In genomic region chr9:43719407-43719839, GRCm38 (mm10) we compare ENCODE assay signal across 11 mouse cellular contexts. TPM values are rescaled to one million over a fixed set of nuclear protein-coding genes. Genes with fewer than 3 reads are reported as not detected.
DNase-seq lines count a peak whose midpoint lies in the region; ATAC-seq lines count a peak whose summit lies in the region.
"Had no signal": no experiment of that assay in that cellular context is flagged by ENCODE, and none has a peak within 500 bp of the region (broad histone marks: within the 10 kb centered on the region; RNA-seq: fewer than 3 reads in every experiment).

No protein-coding gene starts in this region.

- H3K4me2 ChIP-seq in heart, embryonic 16.5 days (ENCODE audit: low read depth, low read length) = no peak overlapping the region
- H3K4me2 ChIP-seq in forebrain, embryonic 15.5 days (replicated peaks) = no peak overlapping the region
- H3K4me2 ChIP-seq: embryonic facial prominence, embryonic 12.5 days had no signal

- peak overlapping the region; percentile 49; the same call in 1 of the 2 replicates for H3K27ac ChIP-seq in heart, embryonic 16.5 days (ENCODE audit: low read length)
- no peak overlapping the region for H3K27ac ChIP-seq in forebrain, embryonic 15.5 days (replicated peaks)
- H3K27ac ChIP-seq: embryonic facial prominence, embryonic 12.5 days; midbrain, embryonic 10.5 days had no signal

- peak; percentile 55; the same call in 1 of the 2 replicates for ATAC-seq in heart, embryonic 16.5 days (replicated peaks; ENCODE audit: extremely low read depth, insufficient read depth, low FRiP score)
- ATAC-seq in activated CD4-positive, CD25-positive, alpha-beta regulatory T cell, adult 4 months = no peak
- no peak for ATAC-seq in forebrain, embryonic 15.5 days (replicated peaks)

- H3K4me3 ChIP-seq in heart, embryonic 16.5 days (ENCODE audit: low read length) = no peak overlapping the region
- H3K4me3 ChIP-seq in forebrain, embryonic 15.5 days = no peak overlapping the region
- H3K4me3 ChIP-seq: embryonic facial prominence, embryonic 12.5 days; midbrain, embryonic 10.5 days had no signal

- no peaks in the 10 kb centered on the region for H3K36me3 ChIP-seq in heart, embryonic 16.5 days (ENCODE audit: control insufficient read depth, insufficient read depth)
- no peaks in the 10 kb centered on the region for H3K36me3 ChIP-seq in forebrain, embryonic 15.5 days
- H3K36me3 ChIP-seq: embryonic facial prominence, embryonic 12.5 days; midbrain, embryonic 10.5 days had no signal

- no peak overlapping the region for H3K9ac ChIP-seq in heart, embryonic 16.5 days (ENCODE audit: low read length)
- no peak overlapping the region for H3K9ac ChIP-seq in forebrain, embryonic 15.5 days (replicated peaks)
- H3K9ac ChIP-seq: embryonic facial prominence, embryonic 12.5 days had no signal

- peaks cover 4% of the 10 kb centered on the region for H3K27me3 ChIP-seq in heart, embryonic 16.5 days (ENCODE audit: control insufficient read depth, insufficient read depth, low read length)
- H3K27me3 ChIP-seq in forebrain, embryonic 15.5 days = no peaks in the 10 kb centered on the region
- H3K27me3 ChIP-seq: embryonic facial prominence, embryonic 12.5 days had no signal

- no peaks in the 10 kb centered on the region for H3K9me3 ChIP-seq in heart, embryonic 16.5 days (replicated peaks; ENCODE audit: control insufficient read depth, low read length)
- no peaks in the 10 kb centered on the region for H3K9me3 ChIP-seq in forebrain, embryonic 15.5 days
- H3K9me3 ChIP-seq: embryonic facial prominence, embryonic 12.5 days; midbrain, embryonic 10.5 days had no signal

- peak; percentile 44 for DNase-seq in kidney, postnatal 10 days
- no peak for DNase-seq in kidney, adult 9 months
- DNase-seq in brain, adult 2 months (ENCODE audit: low read depth, low spot score) = peak; percentile 72
- peak; percentile 23 for DNase-seq in lung, postnatal 14 days
- no peak for DNase-seq in T-cell, adult 2 months (ENCODE audit: low spot score)
- DNase-seq: kidney, postnatal 25 days had no signal

- H3K4me1 ChIP-seq in heart, embryonic 16.5 days (ENCODE audit: control insufficient read depth, insufficient read depth, low read length) = no peaks in the 10 kb centered on the region
- no peaks in the 10 kb centered on the region for H3K4me1 ChIP-seq in forebrain, embryonic 15.5 days
- H3K4me1 ChIP-seq: embryonic facial prominence, embryonic 12.5 days had no signal

- 55% methylated on average over 4 of the region's 4 CpGs for WGBS in heart, embryonic 16.5 days
- 72% methylated on average over 4 of the region's 4 CpGs for WGBS in forebrain, embryonic 15.5 days

RNA-seq across cellular contexts. Expression of gene Nectin1, which starts 24.4 kb away (rescaled TPM):
- polyA plus RNA-seq in heart, embryonic 16.5 days (2015; fragmentation: Nextera tagmentation; extraction: Ambion mirVana) = 1.7 and 2.0 TPM in 2 replicates
- 1 to 10 TPM; 1.2 to 1.5 TPM for polyA plus RNA-seq in activated CD4-positive, CD25-positive, alpha-beta regulatory T cell, adult 4 months (2017; shearing (Covaris generic))
- 10.1 and 10.2 TPM in 2 replicates for polyA plus RNA-seq in forebrain, embryonic 15.5 days (2015; fragmentation: Nextera tagmentation; extraction: Ambion mirVana)

Comparison
In these comparisons a context has a peak if more than half of its experiments do, and no peak if none do; other contexts are left out.
1. DNase-seq: peak in kidney, postnatal 10 days (single experiment), brain, adult 2 months (single experiment) and lung, postnatal 14 days (single experiment); none in kidney, adult 9 months (single experiment) and T-cell, adult 2 months (single experiment).